Mouse (Mus musculus) cerebellum, adult (tissue): ENCODE measurements around the gene Aaed1.

Source experiments
- ATAC-seq: cut with Nextera tagmentation; 2 replicates; pipeline ENCODE4 v1.9.2; 2017; ENCODE audit warnings: mild to moderate bottlenecking, moderate library complexity, mixed read lengths; ENCODE audit not compliant: insufficient number of reproducible peaks, low FRiP score, low TSS enrichment

The Aaed1 gene

DNA sequence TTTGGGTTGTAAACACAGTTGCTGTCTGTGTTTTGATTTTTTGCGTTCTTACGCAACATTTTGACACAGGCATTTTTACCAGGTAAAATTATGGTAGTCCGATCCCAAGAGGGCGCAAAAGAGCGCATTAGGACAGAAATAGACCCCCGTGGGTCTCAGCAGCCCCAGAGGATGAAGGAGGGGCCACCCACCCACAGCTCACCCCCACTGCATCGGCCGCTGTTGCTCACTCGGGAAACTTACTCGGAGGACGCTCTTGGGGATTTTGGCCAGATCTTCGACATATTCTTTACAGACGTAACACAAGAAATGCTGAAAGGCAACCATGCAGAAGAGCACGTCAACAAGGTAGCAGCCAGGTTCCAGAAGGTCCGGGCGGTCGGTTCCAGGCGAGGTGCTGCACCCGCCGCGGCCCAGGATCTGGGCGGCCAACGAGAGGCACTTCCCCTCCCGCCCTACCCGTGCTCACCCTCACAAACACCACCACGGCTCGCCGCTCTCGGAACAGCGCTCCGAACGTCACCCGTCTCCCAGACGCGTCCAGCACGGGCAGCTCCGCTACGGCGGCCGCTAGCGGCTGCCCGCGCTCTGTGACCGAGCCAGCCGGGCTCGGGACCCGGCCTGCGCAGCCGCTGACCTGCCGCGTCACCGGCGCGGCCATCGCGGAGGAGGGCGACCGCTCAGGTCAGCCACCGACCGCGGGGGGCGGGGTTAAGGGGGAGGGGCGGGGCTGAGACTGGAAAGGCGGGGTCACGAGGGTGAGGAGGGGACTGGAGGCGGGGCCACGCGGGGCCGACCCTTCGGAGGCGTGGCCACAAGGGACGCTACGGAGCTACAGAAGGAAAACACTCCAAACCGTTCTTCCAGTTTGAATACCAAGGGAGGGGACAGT, at the start of gene Aaed1:
Gene Aaed1 (minus strand): TSS at position 687 of the 892 bp plus-strand sequence.
- peak; percentile 83 for ATAC-seq

DNA sequence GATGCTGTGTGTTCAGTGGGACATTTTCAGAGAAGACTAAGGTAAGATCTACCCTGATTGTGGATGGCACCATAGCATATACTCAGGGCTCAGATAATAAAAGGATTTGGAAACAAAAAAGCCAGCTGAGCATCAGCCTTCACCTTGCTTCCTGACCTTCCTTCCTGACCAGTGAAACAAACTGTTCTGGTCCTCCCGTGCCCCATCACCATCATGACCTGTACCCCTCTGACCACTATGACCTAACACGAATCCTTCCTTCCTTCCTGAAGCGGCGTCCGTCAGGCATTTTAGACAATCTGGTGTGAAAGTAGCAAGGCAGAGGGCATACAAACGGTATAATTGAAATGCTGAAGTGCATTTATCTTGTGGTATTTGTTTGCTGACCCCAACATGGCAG, 49.6 kb upstream of the Aaed1 start:
- no peak for ATAC-seq

DNA sequence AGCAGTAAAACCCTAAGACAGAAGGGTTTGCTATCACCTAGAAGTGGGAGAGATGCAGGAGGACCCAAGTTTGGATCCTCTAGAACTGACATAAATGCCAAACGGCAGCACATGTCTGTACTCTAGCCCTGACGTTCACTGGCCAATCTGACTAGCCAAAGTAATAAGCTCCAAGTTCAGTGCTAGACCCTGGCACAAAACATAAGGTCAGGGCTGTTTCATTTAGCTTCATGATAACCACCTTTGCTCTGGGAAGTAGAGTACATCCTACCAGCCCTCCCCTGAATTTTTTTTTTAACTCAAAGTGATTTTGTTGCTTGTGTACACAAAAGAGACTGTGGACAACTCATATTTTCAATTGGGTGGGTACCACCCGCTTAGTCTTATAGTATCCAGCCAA, 48.5 kb upstream of the Aaed1 start:
- no peak for ATAC-seq

DNA sequence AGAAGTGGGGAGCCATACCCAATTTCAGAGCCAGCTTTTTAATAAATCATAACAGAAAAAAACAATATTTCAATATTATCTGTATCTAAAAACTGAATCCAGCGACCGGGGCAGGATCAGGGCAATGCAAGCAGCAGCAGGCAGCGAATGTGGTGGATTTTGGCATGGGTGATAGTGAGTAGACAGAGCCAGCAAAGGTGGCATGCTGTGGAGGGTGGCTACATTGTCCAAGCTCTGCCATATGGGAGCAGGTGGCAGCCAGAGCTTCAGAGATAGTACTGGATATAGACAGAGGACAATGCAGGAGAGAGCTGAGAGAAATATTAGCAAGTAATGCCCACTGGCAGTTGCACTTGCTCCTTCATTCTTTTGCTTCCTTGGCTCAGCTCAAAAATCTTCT, 47.2 kb upstream of the Aaed1 start:
- ATAC-seq, result peak; percentile 99

DNA sequence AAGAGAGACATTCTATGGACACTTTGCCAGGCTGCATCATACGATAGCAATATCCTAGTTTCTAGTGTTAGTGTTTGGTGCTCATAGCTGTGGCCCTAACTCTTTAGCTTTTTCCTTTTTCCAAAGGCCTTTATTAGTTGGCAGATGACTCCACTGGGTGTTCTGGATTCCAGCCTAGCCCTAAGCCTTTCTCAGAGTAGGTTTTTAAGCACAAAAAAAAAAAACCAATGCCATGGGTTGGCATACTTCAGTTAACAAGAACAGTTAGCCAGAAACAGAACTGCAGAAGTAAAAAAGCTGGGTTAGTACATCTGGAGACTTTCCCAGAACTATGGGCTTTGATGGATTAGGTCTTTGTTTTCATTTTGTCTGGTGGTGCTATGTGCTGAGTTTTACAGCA, 46.0 kb upstream of the Aaed1 start:
- no peak for ATAC-seq

DNA sequence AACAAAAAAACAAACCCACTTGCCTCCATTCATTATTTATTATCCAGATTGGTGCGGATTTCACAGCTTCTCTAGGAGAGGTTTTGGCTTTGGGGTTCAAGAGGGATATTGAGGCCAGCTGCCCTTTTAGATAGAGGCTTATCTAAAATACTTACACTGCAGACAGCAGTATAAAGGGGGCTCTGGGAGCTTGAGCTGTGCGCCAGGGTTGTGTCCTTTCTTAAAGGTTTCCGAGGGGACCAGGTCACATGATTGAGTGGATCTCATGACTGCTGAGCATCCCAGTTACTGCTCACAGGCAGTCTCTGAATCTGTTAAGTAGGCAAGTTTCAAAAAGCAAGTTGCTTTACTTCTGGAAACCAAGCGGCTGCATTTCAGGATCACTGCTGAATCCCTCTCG, 44.9 kb upstream of the Aaed1 start:
- ATAC-seq, result no peak

DNA sequence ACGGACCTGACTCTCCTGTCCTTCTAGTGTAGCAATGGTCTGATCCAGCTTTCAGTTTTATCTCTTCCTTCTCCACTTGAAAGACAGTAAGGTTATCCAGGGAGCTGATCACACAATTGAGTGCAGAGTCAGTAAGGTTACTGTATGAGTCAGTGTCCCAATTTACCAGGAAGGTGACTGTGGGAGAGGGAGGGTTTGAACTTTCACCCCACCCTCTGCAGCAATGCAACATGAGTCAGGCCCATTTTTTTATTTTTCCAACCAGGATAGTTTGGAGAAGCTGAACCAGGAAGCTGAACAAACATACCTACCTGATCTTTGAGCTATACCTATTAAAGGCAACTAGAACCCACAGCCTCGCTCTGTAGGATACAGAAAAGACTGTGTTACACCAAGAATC, 37.0 kb upstream of the Aaed1 start:
- ATAC-seq, result no peak

DNA sequence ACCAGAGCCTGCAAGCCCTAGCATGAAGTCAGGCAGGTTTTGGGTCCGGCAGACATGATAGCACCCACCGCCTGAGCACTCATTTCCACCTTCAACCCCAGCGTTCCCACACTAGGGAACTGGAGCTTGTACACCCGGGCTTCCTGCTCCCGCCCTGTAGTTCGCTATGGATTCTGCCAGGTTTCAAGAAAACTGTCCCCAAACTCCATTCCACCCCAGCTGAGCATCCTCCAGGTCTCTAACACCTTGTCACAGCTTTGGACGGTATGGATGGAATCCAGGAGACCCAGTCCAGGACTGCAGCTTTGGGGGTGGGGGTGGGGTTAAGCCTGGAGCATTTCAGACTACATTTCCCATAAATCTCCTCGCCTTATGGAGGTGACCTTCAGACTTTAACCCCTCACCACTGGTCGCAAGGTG, 31.6 kb upstream of the Aaed1 start:
- ATAC-seq, result peak; percentile 84

DNA sequence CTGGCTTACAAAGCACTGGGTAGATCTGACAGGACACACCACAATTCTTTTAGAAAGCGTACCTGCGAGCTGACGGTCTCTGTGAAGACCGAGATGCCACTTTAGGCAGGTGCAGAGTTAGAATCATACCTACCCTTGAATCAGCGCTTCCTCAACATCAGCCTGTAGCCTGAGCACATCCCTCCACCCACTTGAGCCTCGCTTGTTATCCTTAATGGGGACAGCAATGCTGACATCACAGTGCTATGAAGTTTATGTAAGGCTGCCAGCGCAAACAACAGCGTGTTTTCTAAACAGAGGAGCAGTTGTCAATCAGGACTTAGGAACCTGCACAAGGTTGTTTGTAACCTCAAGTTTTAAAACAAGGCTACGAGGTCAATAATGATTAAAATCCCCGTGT, 31.1 kb upstream of the Aaed1 start:
- ATAC-seq, result peak; percentile 75

DNA sequence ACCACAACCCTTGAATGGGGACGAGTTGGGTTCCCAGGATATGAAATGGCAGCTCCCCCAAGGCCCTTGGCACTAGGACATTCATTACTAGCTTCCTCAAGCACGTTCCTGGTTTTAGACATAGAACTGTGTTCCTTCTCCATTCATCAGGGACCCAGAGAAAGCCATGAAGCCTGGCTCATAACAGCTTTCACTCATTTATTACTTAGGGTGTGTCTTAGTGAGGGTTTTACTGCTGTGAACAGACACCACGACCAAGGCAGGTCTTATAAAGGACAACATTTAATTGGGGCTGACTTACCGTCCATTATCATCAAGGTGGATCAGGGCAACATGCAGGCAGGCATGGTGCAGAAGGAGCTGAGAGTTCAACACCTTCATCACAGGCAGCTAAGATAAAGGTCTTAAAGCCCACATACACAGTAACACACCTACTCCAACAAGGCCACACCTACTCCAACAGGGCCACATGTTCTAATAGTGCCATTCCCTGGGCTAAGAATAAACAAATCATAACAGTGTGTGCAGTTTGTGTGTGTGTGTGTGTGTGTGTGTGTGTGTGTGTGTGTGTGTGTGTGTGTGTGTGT, 23.1 kb upstream of the Aaed1 start:
- ATAC-seq, result no peak

DNA sequence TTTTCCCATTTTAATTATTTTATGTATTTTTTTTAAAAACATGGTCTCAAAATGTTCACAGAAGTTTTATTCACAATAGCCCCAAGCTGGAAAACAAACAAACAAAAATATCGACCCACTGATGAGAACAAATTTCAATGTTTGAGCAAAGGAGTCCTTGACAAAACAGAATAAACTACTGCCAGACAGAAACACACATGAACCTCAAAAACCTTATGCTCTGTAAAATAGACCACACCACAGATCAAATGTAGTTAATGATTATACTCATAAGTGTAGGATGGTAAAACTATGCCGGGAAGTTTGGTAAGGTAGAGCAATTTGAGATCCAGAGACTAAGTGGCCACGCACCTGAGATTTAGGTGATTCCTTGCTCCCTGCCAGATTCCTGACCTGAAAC, 20.6 kb upstream of the Aaed1 start:
- no peak for ATAC-seq

DNA sequence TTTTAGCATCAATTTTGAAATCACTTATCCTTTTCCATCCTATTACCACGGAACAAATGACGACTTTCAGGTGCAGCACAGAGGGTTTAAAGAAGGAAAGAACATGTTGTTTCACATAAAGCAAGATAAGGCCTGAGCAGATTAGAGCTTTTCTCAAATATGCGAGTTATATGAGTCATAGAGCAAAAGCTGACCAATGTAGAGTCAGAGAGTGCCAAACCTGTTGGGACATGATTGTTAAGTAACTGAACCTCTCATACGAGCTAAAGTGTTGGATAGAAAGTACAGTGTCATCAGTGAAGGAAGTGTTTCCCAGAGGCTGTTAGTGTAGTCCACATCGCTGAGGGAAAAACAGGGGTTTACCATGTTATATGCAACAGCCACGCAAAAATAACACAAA, 19.8 kb upstream of the Aaed1 start:
- ATAC-seq, result no peak

DNA sequence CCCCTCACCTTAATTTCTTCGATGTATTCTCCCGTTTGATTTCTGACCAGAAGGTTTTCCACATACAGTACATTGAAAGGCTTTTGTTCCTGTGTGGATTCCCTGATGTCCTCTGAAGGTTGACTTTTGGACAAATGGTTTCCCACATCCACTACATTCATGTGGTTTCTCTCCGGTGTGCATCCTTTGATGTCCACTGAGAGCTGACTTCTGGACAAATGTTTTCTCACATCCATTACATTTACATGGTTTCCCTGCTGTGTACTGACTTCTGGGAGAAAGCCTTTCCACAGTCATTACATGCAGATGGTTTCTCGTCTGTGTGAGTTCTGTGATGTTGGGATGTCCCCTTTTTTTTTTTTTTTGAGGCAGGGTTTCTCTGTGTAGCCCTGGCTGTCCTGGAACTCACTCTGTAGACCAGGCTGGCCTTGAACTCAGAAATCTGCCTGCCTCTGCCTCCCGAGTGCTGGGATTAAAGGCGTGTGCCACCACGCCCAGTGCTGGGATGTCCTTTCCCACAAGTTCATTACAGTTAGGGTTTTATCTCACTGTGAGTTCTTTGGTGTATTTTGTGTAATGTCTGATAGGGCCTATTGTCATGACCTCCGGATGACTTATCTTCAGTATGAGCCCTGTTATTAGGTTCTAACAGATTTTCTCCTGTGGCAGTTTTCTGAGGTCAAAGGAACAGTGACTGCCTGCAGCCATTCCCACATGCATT, 10.2 kb upstream of the Aaed1 start:
- ATAC-seq, result no peak

DNA sequence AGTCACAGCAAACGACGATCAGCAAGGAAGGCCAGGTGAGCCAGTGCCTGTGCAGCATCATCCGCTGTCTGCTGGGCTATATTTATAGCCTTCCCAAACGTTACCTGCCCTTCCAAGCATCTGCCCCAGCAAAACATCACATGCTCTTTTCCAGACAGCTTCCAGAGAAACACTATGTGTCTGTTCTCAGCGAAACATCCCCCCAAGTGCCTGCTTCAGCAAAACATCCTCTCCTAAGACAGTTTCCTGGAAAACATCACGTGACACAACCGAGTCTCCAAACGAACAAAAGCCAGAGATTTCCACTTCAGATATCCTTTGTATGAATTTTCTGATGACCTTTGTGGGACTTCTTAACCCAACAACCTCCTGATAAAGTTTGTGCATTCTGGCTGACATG, 7.8 kb upstream of the Aaed1 start:
- no peak for ATAC-seq

DNA sequence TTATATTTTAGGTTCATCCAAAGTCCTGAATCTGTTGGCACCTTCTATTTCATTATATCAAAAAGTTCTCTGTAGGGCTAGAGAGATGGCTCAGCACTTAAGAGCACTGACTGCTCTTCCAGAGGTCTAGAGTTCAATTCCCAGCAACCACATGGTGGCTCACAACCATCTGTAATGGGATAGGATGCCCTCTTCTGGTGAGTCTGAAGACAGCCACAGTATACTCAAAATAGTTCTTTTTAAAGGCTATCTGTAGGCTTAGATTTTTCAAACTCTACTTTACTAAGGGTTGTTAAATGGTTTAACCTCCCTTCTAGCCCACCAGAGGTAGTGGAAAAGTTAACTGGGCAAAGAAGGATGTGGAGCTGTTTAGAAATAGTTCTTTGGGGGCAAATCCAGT, 7.3 kb upstream of the Aaed1 start:
- no peak for ATAC-seq

DNA sequence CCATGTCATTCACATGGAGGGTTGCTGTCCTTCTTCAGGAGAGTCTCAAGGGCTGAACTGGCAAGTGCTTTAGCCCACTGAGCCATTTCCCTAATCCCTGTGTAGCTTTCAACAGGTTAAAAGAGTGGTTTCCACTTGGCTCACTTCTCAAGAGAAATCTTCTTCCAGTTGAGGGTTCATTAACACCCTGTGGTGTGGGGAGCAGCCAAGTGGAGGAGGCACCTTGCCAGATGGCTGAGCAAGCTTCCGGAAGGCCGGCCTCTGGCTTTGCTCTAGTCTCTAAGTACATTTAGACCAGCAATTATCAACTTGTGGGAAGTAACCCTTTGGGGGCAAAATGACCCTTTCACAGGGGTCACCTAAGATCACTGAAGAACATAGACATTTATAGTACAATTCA, 5.8 kb upstream of the Aaed1 start:
- no peak for ATAC-seq

DNA sequence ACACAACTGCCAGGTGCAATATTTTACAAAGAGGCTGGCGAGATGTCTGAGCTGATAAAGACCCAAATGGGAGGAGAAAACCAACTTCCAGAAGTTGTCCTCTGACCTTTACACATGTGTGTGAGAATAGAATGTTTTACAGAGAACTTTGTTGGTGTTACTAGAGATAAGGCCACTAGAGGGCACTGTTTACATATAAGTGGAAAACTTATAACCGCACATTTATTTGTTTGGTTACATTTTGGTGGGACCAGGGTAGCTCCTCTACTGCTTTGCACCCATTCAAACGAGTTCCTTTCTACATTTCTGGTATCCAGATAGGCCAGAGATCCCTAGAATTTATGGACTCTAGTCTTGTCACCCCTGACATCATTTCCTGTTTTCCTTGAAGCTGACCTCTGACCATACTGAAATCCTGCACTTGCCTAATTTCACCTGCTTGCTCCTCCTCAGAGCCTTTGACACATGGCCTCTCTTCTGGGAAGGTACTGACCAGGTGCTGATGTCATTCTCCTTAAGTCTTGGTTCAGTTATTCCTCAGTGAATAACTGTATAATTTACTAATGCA, 3.1 kb upstream of the Aaed1 start:
- no peak for ATAC-seq

DNA sequence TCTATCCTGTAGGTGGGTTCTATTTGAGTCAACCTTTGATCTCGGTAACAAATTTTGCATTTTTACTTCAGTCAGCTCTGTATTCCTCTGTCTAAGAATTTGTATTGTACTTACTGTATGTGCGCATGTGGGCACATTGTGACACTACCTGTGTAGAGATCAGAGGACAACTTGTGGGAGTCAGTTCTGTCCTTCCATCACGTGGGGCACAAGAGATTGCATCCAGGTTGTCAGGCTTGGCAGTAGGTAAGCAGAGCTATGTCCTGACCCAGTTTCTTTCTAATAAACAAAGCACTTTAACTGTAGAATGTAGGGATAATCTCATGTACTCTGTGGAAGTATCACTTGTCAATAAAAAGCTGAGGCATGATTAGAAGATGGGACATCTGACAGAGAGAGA, 1.5 kb upstream of the Aaed1 start:
- no peak for ATAC-seq

DNA sequence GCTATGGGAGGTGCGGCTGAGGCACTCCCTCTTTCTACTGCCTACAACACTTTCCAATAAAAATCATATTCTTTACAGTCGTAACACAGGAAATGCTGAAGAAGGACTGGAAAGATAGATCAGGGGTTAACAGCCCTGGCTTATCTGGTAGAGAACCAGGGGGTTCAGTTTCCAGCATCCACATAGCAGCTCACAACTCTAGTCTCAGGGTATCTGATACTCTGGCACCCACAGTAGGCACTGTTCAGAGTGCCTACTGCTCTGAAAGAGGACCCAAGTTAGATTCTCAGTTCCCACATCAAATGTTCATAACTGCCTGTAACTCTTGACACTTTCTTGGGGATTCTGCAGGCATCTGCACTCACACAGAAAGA, 393 bp upstream of the Aaed1 start:
- ATAC-seq, result peak; percentile 34; the same call in 1 of the 2 replicates

DNA sequence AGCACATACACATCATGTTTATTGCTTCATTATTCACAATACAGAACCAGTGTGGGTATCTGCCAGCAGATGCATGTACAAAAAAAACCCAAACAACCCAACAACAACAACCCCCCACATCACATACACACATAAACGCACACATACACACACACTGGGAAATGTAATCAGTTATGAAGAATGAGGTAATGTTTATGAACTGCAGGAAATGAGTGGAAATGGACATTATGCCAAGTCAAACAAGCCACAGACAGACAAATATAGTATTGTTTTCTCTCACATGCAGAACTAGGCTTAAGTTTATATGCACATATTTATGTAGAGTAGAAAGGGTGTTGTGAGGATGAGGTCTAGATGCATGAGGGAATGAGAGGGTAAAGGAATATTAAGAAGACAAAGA, 1.2 kb downstream of the Aaed1 start:
- no peak for ATAC-seq

DNA sequence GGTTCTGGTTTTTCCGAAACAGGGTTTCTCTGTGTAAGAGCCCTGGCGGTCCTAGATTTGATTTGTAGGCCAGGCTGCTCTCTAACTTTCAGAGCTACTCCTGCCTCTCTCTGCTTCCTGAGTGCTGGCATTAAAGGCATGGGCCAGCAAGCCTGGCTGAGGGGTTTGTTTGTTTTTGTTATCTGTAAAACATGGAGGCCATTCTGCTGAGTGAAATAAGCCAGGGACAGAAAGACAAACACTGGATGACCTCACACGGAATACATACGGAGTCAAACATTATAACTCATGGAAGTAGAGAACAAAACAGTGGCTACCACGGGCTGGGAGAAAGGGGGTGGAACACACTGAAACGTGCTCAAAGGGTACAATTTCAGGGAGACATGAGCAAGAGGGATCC, 1.9 kb downstream of the Aaed1 start:
- ATAC-seq, result no peak
